Mouse (Mus musculus): Measurements from ENCODE around the gene C8g.

Gene C8g

GRCm38 (mm10) chr2:25467606-25468303, 33.8 kb downstream of the C8g start:
- DNase-seq (ENCODE audit: low spot score in 2 of 2), result no peak

GRCm38 (mm10) chr2:25465816-25466635, 35.5 kb downstream of the C8g start:
- DNase-seq (ENCODE audit: low spot score in 2 of 2), result no peak

- DNase-seq (ENCODE audit: low spot score in 2 of 2), result no peak
Observed at GRCm38 (mm10) chr2:25465256-25465655, 36.3 kb downstream of the C8g start.

GRCm38 (mm10) chr2:25463630-25464029, 37.9 kb downstream of the C8g start:
- DNase-seq (ENCODE audit: low spot score in 2 of 2), result no peak

- DNase-seq (ENCODE audit: low spot score in 2 of 2), result no peak
Observed at GRCm38 (mm10) chr2:25461407-25461806, 40.1 kb downstream of the C8g start.

- DNase-seq (ENCODE audit: low spot score in 2 of 2), result peak; percentile 90 to 91
Observed at GRCm38 (mm10) chr2:25460551-25461309, 40.8 kb downstream of the C8g start, which contains the start of gene Paxx. Gene Paxx, minus strand, starts transcription at chr2:25461094.

- DNase-seq (ENCODE audit: low spot score in 2 of 2), result no peak
Observed at GRCm38 (mm10) chr2:25460135-25460534, 41.4 kb downstream of the C8g start.

- peak; percentile 34 to 73 for DNase-seq (ENCODE audit: low spot score in 2 of 2)
Observed at GRCm38 (mm10) chr2:25458911-25459310, 42.6 kb downstream of the C8g start.

- no peak for DNase-seq (ENCODE audit: low spot score in 2 of 2)
Observed at GRCm38 (mm10) chr2:25457022-25457896, 44.3 kb downstream of the C8g start.

GRCm38 (mm10) chr2:25456205-25456953, 45.1 kb downstream of the C8g start, which contains the start of gene Clic3:
Gene Clic3, plus strand, starts transcription at chr2:25456838.
- DNase-seq (ENCODE audit: low spot score in 2 of 2), result peak; percentile 35 to 52

GRCm38 (mm10) chr2:25452951-25453350, 48.6 kb downstream of the C8g start:
- DNase-seq (ENCODE audit: low spot score in 2 of 2), result no peak

GRCm38 (mm10) chr2:25450853-25451647, 50.5 kb downstream of the C8g start:
- no peak for DNase-seq (ENCODE audit: low spot score in 2 of 2)
